Mouse (Mus musculus) liver, adult 2 months (tissue): ENCODE measurements around the gene Rpia. TPM values are rescaled to one million over a fixed set of nuclear protein-coding genes. Genes with fewer than 3 reads are reported as not detected.

Experiments
- DNase-seq: peaks from one replicate; pipeline ENCODE4 v3.0.0-alpha.2; 2011; ENCODE audit warnings: low read depth, low spot score; ENCODE audit errors: extremely low read depth
- H3K27ac ChIP-seq: fragments of 200-500 bp; replicated peaks from 2 replicates; pipeline ENCODE4 v1.5.1; 2012; ENCODE audit warnings: low read depth, mild to moderate bottlenecking, control low read depth, inconsistent platforms, low read length; ENCODE audit not compliant: insufficient read depth
- H3K27me3 ChIP-seq: fragments of 200-500 bp; 2 replicates; pipeline ENCODE4 v1.6.1; 2012; ENCODE audit warnings: mild to moderate bottlenecking, moderate library complexity, low read length, inconsistent platforms; ENCODE audit not compliant: control insufficient read depth, insufficient read depth
- H3K36me3 ChIP-seq: fragments of 200-500 bp; 2 replicates; pipeline ENCODE4 v1.6.1; 2012; ENCODE audit warnings: low read length, inconsistent platforms; ENCODE audit not compliant: control insufficient read depth, insufficient read depth
- H3K4me1 ChIP-seq: fragments of 200-500 bp; 2 replicates; pipeline ENCODE4 v1.6.1; 2011; ENCODE audit warnings: low read length; ENCODE audit not compliant: control insufficient read depth, insufficient read depth
- H3K4me3 ChIP-seq: fragments of 200-500 bp; 2 replicates; pipeline ENCODE4 v1.5.1; 2011; ENCODE audit warnings: low read depth, mild to moderate bottlenecking, control low read depth, low read length, moderate library complexity; ENCODE audit not compliant: insufficient read depth
- H3K79me2 ChIP-seq: fragments of 200-500 bp; 2 replicates; pipeline ENCODE4 v1.6.1; 2012; ENCODE audit warnings: inconsistent platforms, mild to moderate bottlenecking, low read length, moderate library complexity; ENCODE audit not compliant: control insufficient read depth, insufficient read depth
- H3K9ac ChIP-seq: fragments of 200-500 bp; 2 replicates; pipeline ENCODE4 v1.6.1; 2012; ENCODE audit warnings: low read depth, mild to moderate bottlenecking, control low read depth, inconsistent platforms, low read length
- CTCF ChIP-seq: fragments of 200-500 bp; IDR thresholded peaks from 2 replicates; pipeline ENCODE4 v1.5.1; 2011; ENCODE audit warnings: low read depth, low read length, control low read depth
- POLR2A ChIP-seq: fragments of 200-500 bp; IDR thresholded peaks from 2 replicates; pipeline ENCODE4 v1.6.1; 2011; ENCODE audit warnings: low read length, control low read depth; ENCODE audit not compliant: insufficient read depth; ENCODE audit errors: extremely low read depth
- WGBS: fragments of 180-500 bp; shearing (Covaris S2); methylation state at CpG from one replicate; pipeline ENCODE4 v1.1.7; 2018; 5-methylcytosine and 5-hydroxymethylcytosine counted together
- polyA plus RNA-seq: library from polyadenylated mRNA; depleted of rRNA; stranded (reverse); fragments of >200 nt; gene quantifications from 2 replicates; pipeline ENCODE4 v1.2.3, GENCODE M21; 2012
- total RNA-seq: library from RNA; depleted of rRNA; stranded (reverse); fragments of >200 nt; gene quantifications from 2 replicates; pipeline ENCODE4 v1.2.3, GENCODE M21; 2014

Rpia gene
- total and polyA plus RNA-seq, 2 experiments, result 2.0 to 3.0 TPM

GRCm38 (mm10) chr6:70762659-70763058 is 29.4 kb downstream of the Rpia start:
- WGBS, result 54% methylated on average over 6 of the region's 6 CpGs
- TF ChIP-seq POLR2A (no peak), CTCF (no peak)
- no peak overlapping the region for H3K27ac ChIP-seq

DNA sequence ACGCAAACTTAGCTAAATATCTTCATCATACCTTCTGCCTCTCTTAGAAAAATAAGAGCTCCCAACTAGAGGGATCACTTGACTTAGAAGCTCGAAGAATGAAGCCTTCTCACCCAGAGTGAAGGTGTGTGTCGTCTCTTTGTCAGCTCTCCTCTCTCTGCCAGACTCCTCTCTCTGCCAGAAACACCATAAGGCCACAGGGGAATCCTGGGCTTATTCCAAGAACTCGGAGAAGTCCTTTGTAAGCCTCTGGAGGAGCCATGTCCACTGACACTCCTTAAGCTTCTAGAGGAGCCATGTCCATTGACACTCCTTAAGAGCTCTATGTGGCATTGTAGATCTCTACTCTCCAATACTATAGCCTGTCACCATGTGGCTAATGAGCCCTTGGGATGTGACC is 31.1 kb downstream of the Rpia start:
- H3K27ac ChIP-seq, result no peak overlapping the region
- H3K36me3 ChIP-seq, result peaks cover 7% of the 10 kb centered on the region
- H3K4me1 ChIP-seq, result no peaks in the 10 kb centered on the region
- no peak for DNase-seq
- H3K9ac ChIP-seq, result no peak overlapping the region
- 89% methylated on average over 4 of the region's 4 CpGs for WGBS
- no peaks in the 10 kb centered on the region for H3K79me2 ChIP-seq
- H3K4me3 ChIP-seq, result no peak overlapping the region
- TF ChIP-seq POLR2A, result no peak
- no peak for TF ChIP-seq CTCF
- H3K27me3 ChIP-seq, result no peaks in the 10 kb centered on the region

More at GRCm38 (mm10) chr6:70762659-70763058, 29.4 kb downstream of the Rpia start:
- no peak overlapping the region for H3K4me3 ChIP-seq
- peaks cover 14% of the 10 kb centered on the region for H3K36me3 ChIP-seq
- no peaks in the 10 kb centered on the region for H3K4me1 ChIP-seq
- H3K27me3 ChIP-seq, result no peaks in the 10 kb centered on the region
- H3K9ac ChIP-seq, result no peak overlapping the region
- no peaks in the 10 kb centered on the region for H3K79me2 ChIP-seq
- DNase-seq, result no peak

- no peaks in the 10 kb centered on the region for H3K36me3 ChIP-seq
- no peak overlapping the region for H3K9ac ChIP-seq
- no peaks in the 10 kb centered on the region for H3K4me1 ChIP-seq
- DNase-seq, result no peak
- no peak overlapping the region for H3K4me3 ChIP-seq
- H3K79me2 ChIP-seq, result no peaks in the 10 kb centered on the region
- H3K27ac ChIP-seq, result no peak overlapping the region
- no peak for TF ChIP-seq CTCF
- TF ChIP-seq POLR2A, result no peak
- no peaks in the 10 kb centered on the region for H3K27me3 ChIP-seq
- 89% methylated on average over 10 of the region's 10 CpGs for WGBS
These were observed 37.2 kb downstream of the Rpia start for GRCm38 (mm10) chr6:70754833-70755232.

DNA sequence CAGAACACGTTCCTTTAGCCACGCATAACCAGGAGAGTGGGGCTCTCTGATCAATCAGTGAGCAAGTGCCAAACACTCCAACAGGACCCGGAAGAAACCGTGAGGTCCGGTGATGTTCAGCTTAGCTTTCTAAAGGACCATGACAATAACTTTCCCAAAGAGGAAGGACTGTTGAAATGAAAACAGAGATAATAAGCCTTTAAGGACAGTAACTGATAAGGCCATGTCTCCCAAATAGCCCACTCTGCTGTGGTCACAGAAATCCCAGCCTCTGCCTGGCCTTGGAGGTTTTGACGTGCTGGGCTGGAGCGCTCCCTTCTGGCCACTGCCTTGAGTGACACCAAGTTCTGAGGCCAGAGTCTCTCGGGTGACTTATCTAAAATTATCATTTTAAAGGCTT is 39.7 kb downstream of the Rpia start:
- Histone ChIP-seq H3K79me2 (no peaks in the 10 kb centered on the region), H3K27ac (no peak overlapping the region), H3K4me3 (no peak overlapping the region), H3K4me1 (no peaks in the 10 kb centered on the region), H3K36me3 (no peaks in the 10 kb centered on the region), H3K27me3 (no peaks in the 10 kb centered on the region), H3K9ac (no peak overlapping the region)
- peak; percentile 66 for TF ChIP-seq CTCF
- no peak for TF ChIP-seq POLR2A
- no peak for DNase-seq
- 45% methylated on average over 8 of the region's 8 CpGs for WGBS

DNA sequence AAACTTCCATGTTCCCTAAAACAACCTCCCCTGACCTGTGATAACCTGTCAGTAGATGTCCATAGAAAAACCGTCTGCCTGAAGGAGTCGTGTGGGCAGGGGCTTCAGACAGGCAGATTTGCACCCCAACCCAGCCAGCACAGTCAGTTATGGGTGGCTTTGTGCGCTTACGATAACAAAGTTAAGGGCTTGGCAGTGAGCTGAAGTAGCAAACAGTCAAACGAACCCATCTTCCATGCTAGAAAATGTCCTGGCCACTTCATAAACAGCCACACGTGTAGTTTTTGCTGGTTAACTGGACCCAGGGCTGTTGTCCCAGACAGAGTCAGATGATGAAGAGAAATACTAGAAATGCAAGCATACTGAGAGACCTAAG is 40.1 kb downstream of the Rpia start:
- no peaks in the 10 kb centered on the region for H3K36me3 ChIP-seq
- TF ChIP-seq POLR2A (no peak), CTCF (no peak)
- DNase-seq, result no peak
- no peaks in the 10 kb centered on the region for H3K27me3 ChIP-seq
- H3K9ac ChIP-seq, result no peak overlapping the region
- H3K79me2 ChIP-seq, result no peaks in the 10 kb centered on the region
- no peaks in the 10 kb centered on the region for H3K4me1 ChIP-seq
- H3K4me3 ChIP-seq, result no peak overlapping the region
- 59% methylated on average over 6 of the region's 6 CpGs for whole genome bisulfite sequencing
- H3K27ac ChIP-seq, result no peak overlapping the region

DNA sequence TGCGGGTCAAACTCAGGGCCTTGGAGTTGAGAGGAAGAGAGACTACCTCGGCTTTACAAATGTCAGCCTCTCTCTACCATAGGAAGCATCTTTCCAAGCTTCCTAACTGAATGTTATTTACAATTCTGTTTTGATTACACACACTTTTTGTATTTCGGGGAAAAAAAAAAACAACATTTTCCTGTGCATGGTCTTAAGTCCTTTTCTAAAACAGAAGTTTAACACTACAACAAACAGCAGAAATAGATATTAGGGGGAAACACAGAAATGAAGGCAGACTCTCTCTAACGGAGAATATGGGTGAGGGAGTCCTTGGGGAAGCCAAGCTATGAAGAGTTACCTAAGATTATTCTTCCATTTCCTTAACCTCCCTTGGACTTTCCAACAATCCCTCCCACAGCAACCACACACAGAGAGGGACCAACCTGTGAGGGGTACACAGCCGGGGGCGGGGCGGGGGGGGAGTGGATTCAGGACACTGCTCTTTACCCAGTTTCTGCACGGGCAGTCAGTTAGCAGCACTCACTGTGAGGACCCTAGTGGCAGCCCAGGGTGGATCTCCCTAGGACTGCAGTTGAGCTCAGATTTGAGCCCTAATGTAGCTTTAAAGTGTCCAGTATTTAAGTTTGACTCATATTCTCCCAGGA is 40.7 kb downstream of the Rpia start:
- Histone ChIP-seq H3K4me3 (no peak overlapping the region), H3K9ac (no peak overlapping the region), H3K36me3 (no peaks in the 10 kb centered on the region), H3K27me3 (no peaks in the 10 kb centered on the region), H3K4me1 (no peaks in the 10 kb centered on the region), H3K79me2 (no peaks in the 10 kb centered on the region), H3K27ac (no peak overlapping the region)
- no peak for DNase-seq
- TF ChIP-seq POLR2A, result no peak
- no peak for TF ChIP-seq CTCF
- WGBS, result 67% methylated on average over 8 of the region's 8 CpGs
